Mouse (Mus musculus) liver, adult 2 months (tissue): ENCODE results near the gene Rbms1.

ENCODE experiments used
- CTCF ChIP-seq: fragments of 200-500 bp; IDR thresholded peaks from 2 replicates; pipeline ENCODE4 v1.5.1; 2011; ENCODE audit warnings: low read depth, low read length, control low read depth
- POLR2A ChIP-seq: fragments of 200-500 bp; IDR thresholded peaks from 2 replicates; pipeline ENCODE4 v1.6.1; 2011; ENCODE audit warnings: low read length, control low read depth; ENCODE audit not compliant: insufficient read depth; ENCODE audit errors: extremely low read depth

GRCm38 (mm10) chr2:60865869-60866268, 97.1 kb downstream of the Rbms1 start:
- TF ChIP-seq POLR2A (no peak), CTCF (no peak)
